14 mouse cellular contexts compared by ENCODE assay signal in the genomic region with DNA sequence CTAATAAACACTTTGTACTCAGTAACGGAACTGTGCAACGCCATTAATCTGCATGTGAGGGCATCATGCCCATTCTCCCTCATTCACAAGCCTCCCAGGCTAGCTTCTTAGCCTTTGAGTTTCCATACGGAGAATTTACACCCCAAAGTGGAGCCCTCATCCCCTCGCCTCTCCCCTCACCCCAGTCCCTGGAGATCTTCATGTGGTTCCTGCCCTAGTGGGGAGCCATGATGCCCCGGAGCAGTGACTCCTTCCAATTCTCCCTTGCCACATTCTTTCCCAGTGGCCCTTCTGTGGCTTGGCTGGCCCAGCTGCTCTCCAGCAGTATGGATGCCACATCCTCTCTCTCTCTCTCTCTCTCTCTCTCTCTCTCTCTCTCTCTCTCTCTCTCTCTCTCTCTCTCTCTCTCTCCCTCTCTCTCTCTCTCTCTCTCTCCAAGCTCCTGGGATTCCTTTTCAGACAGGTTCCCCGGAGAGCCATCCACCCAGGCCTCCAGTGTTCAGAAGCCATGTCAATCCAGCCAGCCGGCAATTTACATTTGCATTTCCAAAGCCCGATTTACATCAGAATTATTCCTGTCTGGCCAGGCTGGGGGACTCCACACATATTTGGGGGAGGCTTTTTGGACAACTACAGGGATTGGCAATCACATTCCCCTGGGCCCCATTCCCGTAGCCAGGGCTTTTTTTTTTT.
DNase-seq lines count a peak whose midpoint lies in the region; ATAC-seq and TF ChIP-seq lines count a peak whose summit lies in the region.
"Had no signal": no experiment of that assay in that cellular context is flagged by ENCODE, and none has a peak within 500 bp of the region (broad histone marks: within the 10 kb centered on the region; RNA-seq: fewer than 3 reads in every experiment).

No protein-coding gene starts in this region.

- H3K27ac ChIP-seq in intestine, postnatal 0 days (ENCODE audit: low read depth, low read length) = no peak overlapping the region
- H3K27ac ChIP-seq in intestine, embryonic 15.5 days = no peak overlapping the region
- H3K27ac ChIP-seq in forebrain, embryonic 13.5 days = peak overlapping the region; percentile 79
- no peak overlapping the region for H3K27ac ChIP-seq in hindbrain, postnatal 0 days
- 0 out of 2 replicates have a peak overlapping the region, but pooled peaks have one; percentile 38 for H3K27ac ChIP-seq in neural tube, embryonic 13.5 days (replicated peaks)
- H3K27ac ChIP-seq: heart, embryonic 15.5 days; limb, embryonic 15.5 days had no signal

- no peak overlapping the region for H3K4me2 ChIP-seq in intestine, postnatal 0 days (replicated peaks; ENCODE audit: low read depth)
- H3K4me2 ChIP-seq in intestine, embryonic 15.5 days (replicated peaks) = no peak overlapping the region
- H3K4me2 ChIP-seq in forebrain, embryonic 13.5 days = no peak overlapping the region
- no peak overlapping the region for H3K4me2 ChIP-seq in hindbrain, postnatal 0 days (ENCODE audit: low read depth, low read length)
- no peak overlapping the region for H3K4me2 ChIP-seq in neural tube, embryonic 13.5 days
- H3K4me2 ChIP-seq: heart, embryonic 15.5 days; limb, embryonic 15.5 days had no signal

- H3K9me3 ChIP-seq in intestine, postnatal 0 days (ENCODE audit: control insufficient read depth) = no peaks in the 10 kb centered on the region
- H3K9me3 ChIP-seq in intestine, embryonic 15.5 days = no peaks in the 10 kb centered on the region
- no peaks in the 10 kb centered on the region for H3K9me3 ChIP-seq in forebrain, embryonic 13.5 days (replicated peaks)
- no peaks in the 10 kb centered on the region for H3K9me3 ChIP-seq in hindbrain, postnatal 0 days (ENCODE audit: low read length)
- no peaks in the 10 kb centered on the region for H3K9me3 ChIP-seq in neural tube, embryonic 13.5 days
- H3K9me3 ChIP-seq: heart, embryonic 15.5 days; limb, embryonic 15.5 days had no signal

- no peaks in the 10 kb centered on the region for H3K36me3 ChIP-seq in intestine, postnatal 0 days (ENCODE audit: control insufficient read depth, insufficient read depth)
- no peaks in the 10 kb centered on the region for H3K36me3 ChIP-seq in intestine, embryonic 15.5 days
- no peaks in the 10 kb centered on the region for H3K36me3 ChIP-seq in forebrain, embryonic 13.5 days (ENCODE audit: poor library complexity, severe bottlenecking)
- no peaks in the 10 kb centered on the region for H3K36me3 ChIP-seq in hindbrain, postnatal 0 days (ENCODE audit: insufficient read depth, low read length)
- no peaks in the 10 kb centered on the region for H3K36me3 ChIP-seq in neural tube, embryonic 13.5 days
- H3K36me3 ChIP-seq: heart, embryonic 15.5 days; limb, embryonic 15.5 days had no signal

- 0 out of 2 replicates have a peak, but pooled peaks have one; percentile 24 for ATAC-seq in intestine, postnatal 0 days
- no peak for ATAC-seq in intestine, embryonic 15.5 days
- peak; percentile 79 for ATAC-seq in forebrain, embryonic 13.5 days
- no peak for ATAC-seq in hindbrain, postnatal 0 days
- peak; percentile 69 for ATAC-seq in neural tube, embryonic 13.5 days (ENCODE audit: low read depth)
- ATAC-seq: activated CD4-positive, CD25-positive, alpha-beta regulatory T cell, adult 4 months; lung, postnatal 0 days had no signal

- H3K27me3 ChIP-seq in intestine, postnatal 0 days (replicated peaks; ENCODE audit: control insufficient read depth, insufficient read depth, low read length) = no peaks in the 10 kb centered on the region
- H3K27me3 ChIP-seq in intestine, embryonic 15.5 days (replicated peaks) = no peaks in the 10 kb centered on the region
- H3K27me3 ChIP-seq in forebrain, embryonic 13.5 days = 0 out of 2 replicates have a peak, but pooled peaks cover 9% of the 10 kb centered on the region
- H3K27me3 ChIP-seq in hindbrain, postnatal 0 days (ENCODE audit: insufficient read depth, low read length) = no peaks in the 10 kb centered on the region; the same call in 1 of the 2 replicates
- peaks cover 51% of the 10 kb centered on the region for H3K27me3 ChIP-seq in neural tube, embryonic 13.5 days

- WGBS in intestine, postnatal 0 days = 75% methylated on average over 9 of the region's 9 CpGs
- WGBS in intestine, embryonic 15.5 days = 64% methylated on average over 9 of the region's 9 CpGs
- WGBS in forebrain, embryonic 13.5 days = 29% methylated on average over 9 of the region's 9 CpGs
- WGBS in hindbrain, postnatal 0 days = 46% methylated on average over 9 of the region's 9 CpGs
- 31% methylated on average over 9 of the region's 9 CpGs for WGBS in neural tube, embryonic 13.5 days

- no peaks in the 10 kb centered on the region for H3K4me1 ChIP-seq in intestine, postnatal 0 days (replicated peaks; ENCODE audit: control insufficient read depth, insufficient read depth, low read length)
- peaks cover 5% of the 10 kb centered on the region; the same call in 1 of the 2 replicates for H3K4me1 ChIP-seq in intestine, embryonic 15.5 days (replicated peaks)
- H3K4me1 ChIP-seq in forebrain, embryonic 13.5 days = peaks cover 14% of the 10 kb centered on the region
- H3K4me1 ChIP-seq in hindbrain, postnatal 0 days (ENCODE audit: insufficient read depth, low read length) = no peaks in the 10 kb centered on the region
- peaks cover 7% of the 10 kb centered on the region for H3K4me1 ChIP-seq in neural tube, embryonic 13.5 days (replicated peaks)

- no peak overlapping the region for H3K9ac ChIP-seq in intestine, postnatal 0 days (ENCODE audit: low read depth, low read length)
- H3K9ac ChIP-seq in intestine, embryonic 15.5 days = no peak overlapping the region
- H3K9ac ChIP-seq in forebrain, embryonic 13.5 days = no peak overlapping the region
- H3K9ac ChIP-seq in hindbrain, postnatal 0 days (replicated peaks; ENCODE audit: low read length) = no peak overlapping the region
- no peak overlapping the region for H3K9ac ChIP-seq in neural tube, embryonic 13.5 days
- H3K9ac ChIP-seq: heart, embryonic 15.5 days; limb, embryonic 15.5 days had no signal

- no peak for TF ChIP-seq CTCF in intestine, postnatal 0 days (IDR thresholded peaks at IDR 0.05; ENCODE audit: low read depth)
- no peak for TF ChIP-seq CTCF in hindbrain, postnatal 0 days (IDR thresholded peaks at IDR 0.05; ENCODE audit: low read depth)

- H3K4me3 ChIP-seq in intestine, postnatal 0 days (ENCODE audit: low read depth, low read length) = no peak overlapping the region
- no peak overlapping the region for H3K4me3 ChIP-seq in intestine, embryonic 15.5 days (replicated peaks)
- H3K4me3 ChIP-seq in forebrain, embryonic 13.5 days = no peak overlapping the region
- H3K4me3 ChIP-seq in hindbrain, postnatal 0 days (ENCODE audit: low read length) = no peak overlapping the region
- H3K4me3 ChIP-seq in neural tube, embryonic 13.5 days = no peak overlapping the region
- H3K4me3 ChIP-seq: heart, embryonic 15.5 days; limb, embryonic 15.5 days had no signal

- peak; percentile 45 for DNase-seq in hindbrain, postnatal 0 days (ENCODE audit: low spot score)
- no peak for DNase-seq in retina, postnatal 1 day
- no peak for DNase-seq in gastrocnemius, adult 8-10 months (ENCODE audit: low spot score in 2 of 2)
- no peak for DNase-seq in adrenal gland, adult (ENCODE audit: inconsistent age in 2 of 2, low spot score in 1 of 2)
- DNase-seq: cerebellum, adult 9-11 months; gastrocnemius, postnatal 25 days had no signal

Comparison
In these comparisons a context has a peak if more than half of its experiments do, and no peak if none do; other contexts are left out.
1. ATAC-seq: peak in intestine, postnatal 0 days (single experiment), forebrain, embryonic 13.5 days (single experiment) and neural tube, embryonic 13.5 days (single experiment); none in intestine, embryonic 15.5 days (single experiment) and hindbrain, postnatal 0 days (single experiment).
2. H3K27ac ChIP-seq: peak in forebrain, embryonic 13.5 days (single experiment) and neural tube, embryonic 13.5 days (single experiment); none in intestine, postnatal 0 days (single experiment), intestine, embryonic 15.5 days (single experiment) and hindbrain, postnatal 0 days (single experiment).